Mouse (Mus musculus): ENCODE data around the gene Eif2b5.
A peak's percentile ranks its signal among the peaks of the same experiment; 100 is the strongest.
"Not testable (repeated sequence)": the region's sequence is repeated elsewhere in the genome, so short reads cannot be mapped to it uniquely, and the experiment has no call there.

Eif2b5 gene

DNA sequence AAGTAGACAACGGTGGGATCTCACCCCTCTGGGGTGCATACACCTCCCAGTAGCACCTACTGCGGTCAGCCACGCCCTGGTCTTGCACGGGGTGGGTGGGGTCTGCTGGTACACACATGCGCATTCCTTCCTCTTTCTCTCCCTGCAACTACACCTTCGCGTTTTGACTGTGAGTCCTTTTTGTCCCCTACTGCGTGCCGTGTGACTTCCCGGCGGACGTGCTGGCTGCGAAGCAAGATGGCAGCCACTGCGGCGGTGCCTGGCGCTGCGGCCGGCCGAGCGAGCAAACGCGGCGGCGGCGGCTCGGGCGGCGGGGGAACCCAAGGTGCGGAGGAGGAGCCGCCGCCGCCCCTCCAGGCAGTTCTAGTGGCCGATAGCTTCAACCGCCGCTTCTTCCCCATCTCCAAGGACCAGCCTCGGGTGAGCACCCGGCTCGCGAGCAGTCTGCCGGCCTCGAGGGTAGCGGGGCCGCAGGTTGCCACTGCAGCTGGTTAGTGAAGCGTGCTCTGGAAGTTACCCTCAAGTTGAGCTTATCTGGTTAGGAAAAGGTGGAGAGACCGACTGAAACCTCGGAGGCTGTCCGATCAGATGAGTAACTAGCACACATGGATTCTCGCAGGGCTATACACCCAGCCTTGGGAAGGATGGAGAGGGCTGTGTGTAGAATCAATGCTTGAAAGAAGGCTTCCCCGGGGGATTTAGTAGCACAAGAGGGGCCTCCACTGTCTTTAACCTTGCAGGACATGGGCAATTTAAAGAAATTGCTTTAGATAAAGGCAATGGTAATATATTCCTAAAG is at the start of gene Eif2b5:
Gene Eif2b5, plus strand, starts transcription at position 141 of the 799 bp plus-strand sequence.
- DNase-seq (ENCODE audit: low read depth): peak; percentile 87

DNA sequence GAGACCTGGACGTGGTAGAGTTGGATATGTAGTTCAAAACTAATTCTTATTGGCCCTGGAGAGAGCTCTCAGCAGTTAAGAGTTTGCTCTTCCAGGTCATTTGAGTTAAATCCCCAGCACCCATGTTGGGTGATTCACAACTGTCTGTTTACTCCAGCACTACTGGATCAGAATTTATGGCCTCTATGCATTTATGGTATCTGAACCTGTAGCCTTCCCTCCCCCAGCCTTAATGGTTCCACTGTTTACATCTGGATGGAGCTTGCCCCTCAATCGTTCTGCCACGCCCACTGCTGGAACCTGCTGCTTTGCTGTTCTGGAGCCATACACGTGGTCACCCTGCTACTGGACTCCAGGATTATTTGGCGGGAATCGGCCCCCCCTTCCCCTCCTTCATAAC is 46.8 kb upstream of the Eif2b5 start:
- DNase-seq (ENCODE audit: low read depth): no peak

- no peak for DNase-seq (ENCODE audit: low read depth)
Observed at GRCm38 (mm10) chr16:20454155-20454654, 44.4 kb upstream of the Eif2b5 start.

GRCm38 (mm10) chr16:20456106-20456505 is 42.5 kb upstream of the Eif2b5 start:
- no peak for DNase-seq (ENCODE audit: low read depth)

DNA sequence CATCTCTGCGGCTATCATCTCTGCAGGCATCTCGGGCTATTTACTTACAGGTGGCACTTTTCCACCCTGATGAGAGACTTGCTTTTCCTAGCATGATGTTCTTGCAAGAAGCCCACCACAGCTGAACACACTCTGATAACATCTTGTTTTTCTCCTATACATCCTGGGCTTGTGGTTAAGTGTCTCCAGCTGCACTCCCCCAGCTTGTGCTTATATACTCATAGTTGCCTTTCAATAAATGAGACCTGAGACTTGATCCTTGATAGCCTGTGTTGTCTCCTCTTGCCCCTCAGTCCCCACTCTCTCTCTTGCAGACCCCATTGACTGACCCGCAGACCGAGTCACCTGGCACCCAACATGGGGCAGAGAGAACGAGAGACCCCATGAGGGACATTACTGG is 39.9 kb upstream of the Eif2b5 start:
- not testable (repeated sequence) for DNase-seq (ENCODE audit: low read depth)

DNA sequence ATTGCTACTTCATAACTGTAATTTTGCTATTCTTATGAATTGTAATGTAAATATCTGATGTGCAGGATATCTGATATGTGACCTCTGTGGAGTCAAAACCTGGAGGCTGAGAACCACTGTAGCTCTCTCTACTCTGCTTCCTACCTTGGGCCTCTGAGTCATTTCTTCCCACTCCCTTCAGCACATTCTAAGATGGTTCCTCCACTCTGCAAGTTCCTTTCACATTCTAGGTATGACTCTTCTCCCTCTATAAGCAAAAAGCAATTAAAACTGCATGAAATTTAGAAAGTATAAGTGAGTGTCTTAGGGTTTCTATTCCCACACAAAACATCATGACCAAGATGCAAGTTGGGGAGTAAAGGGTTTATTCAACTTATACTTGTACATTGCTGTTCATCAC is 33.9 kb upstream of the Eif2b5 start:
- DNase-seq (ENCODE audit: low read depth): no peak

- DNase-seq (ENCODE audit: low read depth): no peak
Observed at GRCm38 (mm10) chr16:20470981-20471380, 27.6 kb upstream of the Eif2b5 start.

DNA sequence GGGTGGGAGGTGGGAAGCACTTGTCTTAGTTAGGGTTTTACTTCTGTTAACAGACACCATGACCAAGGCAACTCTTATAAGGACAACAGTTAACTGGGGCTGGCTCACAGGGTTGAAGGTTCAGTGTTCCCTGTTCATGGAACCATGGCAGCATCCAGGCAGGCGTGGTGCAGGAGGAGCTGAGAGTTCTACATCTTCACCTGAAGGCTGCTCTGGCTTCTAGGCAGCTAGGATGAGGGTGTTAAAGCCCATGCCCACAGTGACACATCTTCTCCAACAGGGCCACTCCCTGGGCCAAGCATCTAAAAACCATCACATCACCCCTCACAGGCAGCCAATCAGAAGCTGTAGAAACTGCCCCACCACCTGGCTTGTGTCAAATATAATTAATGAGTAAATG is 26.9 kb upstream of the Eif2b5 start:
- DNase-seq (ENCODE audit: low read depth): no peak

GRCm38 (mm10) chr16:20473748-20474147 is 24.9 kb upstream of the Eif2b5 start:
- no peak for DNase-seq (ENCODE audit: low read depth)

DNA sequence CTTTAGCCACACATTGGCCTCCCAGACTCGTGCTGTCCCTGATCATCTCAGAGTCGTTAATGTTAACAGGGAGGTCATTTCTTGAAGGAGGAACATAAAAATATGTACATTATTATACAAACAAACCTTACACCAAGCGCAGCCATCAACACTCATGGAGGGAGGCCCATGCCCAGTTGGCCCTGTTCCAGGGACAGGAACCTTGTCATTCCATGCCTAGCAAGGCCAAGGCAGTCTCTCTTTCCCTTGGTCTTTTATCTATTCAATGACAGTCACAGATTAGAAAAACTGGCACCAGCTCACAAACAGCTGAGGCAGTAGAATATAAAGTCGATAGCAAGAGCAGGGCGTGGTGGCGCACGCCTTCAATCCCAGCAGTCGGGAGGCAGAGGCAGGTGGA is 24.4 kb upstream of the Eif2b5 start:
- DNase-seq (ENCODE audit: low read depth): no peak

- DNase-seq (ENCODE audit: low read depth): no peak
Observed at GRCm38 (mm10) chr16:20474786-20475185, 23.8 kb upstream of the Eif2b5 start.

DNA sequence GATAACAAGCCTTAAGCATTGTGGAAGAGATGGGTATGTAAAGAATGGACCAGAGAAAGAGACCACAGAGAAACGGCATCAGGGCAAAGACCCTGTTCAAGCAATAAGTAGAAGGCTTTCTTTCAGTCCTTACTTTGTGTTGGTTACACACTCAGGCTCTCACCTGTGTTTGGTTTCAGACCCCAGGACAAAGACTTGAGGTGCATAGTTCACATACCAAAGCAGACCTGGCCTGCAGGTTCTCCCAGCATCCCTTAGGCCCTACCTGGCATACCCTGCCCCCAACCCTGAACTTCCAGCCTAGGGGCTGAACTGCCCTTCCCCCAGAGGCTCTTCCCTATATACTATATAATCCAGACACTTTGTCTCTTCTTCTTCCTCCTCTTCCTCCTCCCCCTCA is 23.3 kb upstream of the Eif2b5 start:
- no peak for DNase-seq (ENCODE audit: low read depth)

DNA sequence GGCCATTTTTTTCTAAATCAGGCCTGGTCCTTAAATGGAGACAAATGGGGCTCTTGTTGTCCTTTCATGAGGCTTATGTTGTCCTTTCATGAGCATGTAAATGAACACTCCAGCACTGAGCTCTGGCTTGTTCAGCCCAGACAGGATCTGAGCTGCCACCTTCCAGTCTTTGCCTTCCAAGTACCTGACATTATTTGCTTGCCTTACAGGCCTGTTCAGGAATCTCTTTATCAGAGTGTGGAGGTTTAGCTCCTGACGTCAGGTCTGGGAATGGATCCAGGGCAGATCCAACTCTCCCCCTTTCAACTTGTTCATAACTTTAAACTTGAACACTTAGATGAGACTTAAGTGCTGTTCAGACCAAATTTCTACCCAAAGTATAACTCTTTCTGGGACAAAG is 21.8 kb upstream of the Eif2b5 start:
- no peak for DNase-seq (ENCODE audit: low read depth)

DNA sequence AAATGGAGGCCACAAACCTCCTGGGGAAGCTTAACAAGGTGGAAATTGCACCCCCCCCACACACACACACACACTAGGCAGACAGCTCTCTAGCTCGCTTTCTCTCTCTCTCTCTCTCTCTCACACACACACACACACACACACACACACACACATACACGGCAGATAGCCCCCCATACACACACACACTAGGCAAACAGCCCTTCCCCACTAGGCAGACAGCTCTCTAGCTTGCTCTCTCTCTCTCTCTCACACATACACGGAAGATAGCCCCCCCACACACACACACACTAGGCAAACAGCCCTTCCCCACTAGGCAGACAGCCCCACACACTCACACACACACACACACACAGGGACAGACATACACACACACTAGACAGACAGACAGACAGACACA is 21.3 kb upstream of the Eif2b5 start:
- no peak for DNase-seq (ENCODE audit: low read depth)

DNA sequence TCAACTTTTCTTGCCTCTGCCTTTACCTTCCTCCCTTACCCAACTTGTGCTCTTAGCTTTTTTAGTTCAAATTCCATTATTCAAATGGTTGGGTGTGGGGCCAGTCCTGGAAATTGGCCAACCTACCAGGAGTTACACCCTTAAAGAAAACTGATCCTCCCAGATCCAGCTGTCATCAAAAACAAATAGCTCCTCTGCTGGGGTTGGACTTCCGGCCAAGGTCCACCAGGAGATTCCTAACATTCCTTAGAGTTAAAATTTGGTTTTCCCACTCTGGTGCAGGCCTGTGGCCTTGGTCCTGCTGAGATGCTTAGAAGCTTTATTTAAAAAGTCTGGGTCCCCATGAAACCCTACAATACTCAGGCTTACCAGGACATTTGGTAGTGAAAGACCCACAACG is 20.1 kb upstream of the Eif2b5 start:
- DNase-seq (ENCODE audit: low read depth): no peak

DNA sequence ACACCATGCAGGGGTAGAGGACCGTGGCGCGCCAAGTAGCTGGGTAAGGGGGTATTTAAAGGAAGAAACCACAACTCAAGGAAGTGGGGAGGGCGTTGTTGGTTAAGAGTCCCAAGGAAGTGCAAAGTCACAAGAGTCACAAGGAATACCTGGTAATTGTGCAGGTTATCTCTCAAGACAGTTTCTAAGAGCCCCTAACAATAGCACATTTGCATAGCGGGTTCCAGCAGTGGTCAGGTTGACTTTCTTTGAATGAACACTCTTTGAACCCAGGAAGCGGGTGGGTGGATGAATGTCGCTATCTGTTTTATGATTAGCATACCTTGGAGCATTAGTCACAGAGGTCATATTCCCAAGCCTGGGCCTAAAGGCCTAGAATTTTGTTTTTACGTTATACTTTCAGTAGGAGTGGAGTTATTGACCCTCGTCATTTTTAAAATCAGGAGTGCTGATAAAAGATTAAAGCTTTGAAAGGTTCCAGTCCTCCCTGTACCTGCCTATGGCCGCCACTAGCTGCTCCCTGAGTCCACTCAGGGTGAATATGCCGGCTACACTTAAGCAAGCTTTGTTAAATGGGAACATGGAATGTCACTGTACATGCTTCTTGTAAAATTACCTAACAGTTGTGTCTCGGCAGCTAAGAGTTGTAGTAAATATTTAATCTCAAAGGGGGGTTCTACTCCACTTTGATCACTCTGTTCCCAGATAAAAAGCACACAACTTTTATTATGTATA is 19.4 kb upstream of the Eif2b5 start:
- DNase-seq (ENCODE audit: low read depth): not testable (repeated sequence)

DNA sequence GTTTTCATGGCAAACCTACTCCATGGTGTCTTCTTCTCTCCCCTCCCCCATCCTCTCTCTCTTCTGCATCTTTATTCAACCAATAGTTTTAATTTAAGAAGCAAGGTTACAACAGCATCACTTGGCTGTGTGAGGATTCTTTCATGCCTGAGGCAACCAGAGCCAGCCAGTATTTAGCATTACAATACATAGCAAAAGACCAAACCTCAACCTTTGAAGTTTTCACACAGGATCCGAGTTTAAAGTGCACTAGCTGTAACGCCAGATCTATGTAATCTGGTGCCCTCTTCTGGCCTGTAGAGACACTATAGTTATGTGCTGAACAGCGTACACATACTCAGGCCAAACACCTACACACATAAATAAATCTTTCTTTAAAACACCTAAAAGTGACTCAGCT is 18.5 kb upstream of the Eif2b5 start:
- no peak for DNase-seq (ENCODE audit: low read depth)

DNA sequence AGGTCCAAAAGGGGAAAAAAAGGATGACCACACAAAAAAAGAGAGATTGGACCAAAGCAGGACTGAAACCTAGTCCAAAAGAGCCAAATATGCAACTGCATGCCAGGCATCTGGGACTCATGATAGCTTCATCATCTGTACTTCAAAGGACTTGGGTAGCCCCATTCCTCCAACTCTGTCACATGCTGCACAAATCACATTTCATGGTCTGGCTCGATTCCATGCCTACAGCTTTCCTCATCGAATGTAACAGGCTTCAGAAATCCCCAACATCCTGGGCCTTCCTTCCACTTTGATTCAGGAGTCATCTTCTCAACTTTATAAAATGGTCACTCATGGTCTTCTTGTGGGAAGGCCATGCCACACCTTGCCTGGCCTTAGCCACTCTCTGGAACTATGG is 16.9 kb upstream of the Eif2b5 start:
- DNase-seq (ENCODE audit: low read depth): no peak

GRCm38 (mm10) chr16:20483716-20484115 is 14.9 kb upstream of the Eif2b5 start:
- DNase-seq (ENCODE audit: low read depth): not testable (repeated sequence)

DNA sequence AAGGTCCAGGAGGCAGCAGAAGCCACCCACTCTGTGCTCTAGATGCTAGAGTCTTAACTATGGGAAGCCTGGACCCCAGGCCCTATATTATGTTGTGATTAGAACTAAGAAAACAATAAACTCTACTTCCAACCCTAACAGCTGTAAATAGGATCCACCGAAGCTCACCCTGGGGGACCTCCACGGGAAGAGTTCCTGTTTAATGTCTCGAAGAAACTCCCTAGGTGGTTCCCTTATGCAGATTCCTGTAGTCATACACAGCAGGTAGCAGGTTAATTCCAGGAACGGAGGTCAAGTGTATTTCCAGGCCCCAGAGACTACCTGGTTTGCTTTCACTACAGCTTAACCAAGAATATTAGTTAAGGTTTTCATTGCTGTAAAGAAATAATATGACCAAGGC is 13.6 kb upstream of the Eif2b5 start:
- no peak for DNase-seq (ENCODE audit: low read depth)

GRCm38 (mm10) chr16:20486048-20486447 is 12.6 kb upstream of the Eif2b5 start:
- no peak for DNase-seq (ENCODE audit: low read depth)

- DNase-seq (ENCODE audit: low read depth): no peak
Observed at GRCm38 (mm10) chr16:20488151-20488550, 10.5 kb upstream of the Eif2b5 start.

DNA sequence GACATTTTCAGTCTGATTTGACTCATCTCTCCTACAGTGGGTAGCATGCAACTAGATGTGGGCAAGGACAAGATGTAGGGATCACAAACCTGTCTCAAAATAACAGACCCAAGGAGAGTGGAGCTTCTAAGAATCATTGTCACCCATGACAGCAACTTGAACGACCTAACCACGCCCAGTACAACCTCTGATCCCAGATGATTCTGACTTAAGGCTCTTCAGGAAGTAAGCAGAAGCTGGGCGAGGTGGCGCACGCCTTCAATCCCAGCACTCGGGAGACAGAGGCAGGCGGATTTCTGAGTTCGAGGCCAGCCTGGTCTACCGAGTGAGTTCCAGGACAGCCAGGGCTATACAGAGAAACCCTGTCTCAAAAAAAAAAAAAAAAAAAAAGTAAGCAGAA is 9.9 kb upstream of the Eif2b5 start:
- not testable (repeated sequence) for DNase-seq (ENCODE audit: low read depth)

Data from c-Kit-positive CD71-positive TER-119-negative erythroid progenitor cells, embryonic 14.5 days (primary cell).